Mouse (Mus musculus) B cell, adult 2 months (primary cell): ENCODE data around the gene Slc35f5.
A peak's percentile ranks its signal among the peaks of the same experiment; 100 is the strongest.

ENCODE experiments used
- DNase-seq, 2 experiments: peaks; one replicate each; pipeline ENCODE4 v3.0.0; 2022

Slc35f5 gene

DNA sequence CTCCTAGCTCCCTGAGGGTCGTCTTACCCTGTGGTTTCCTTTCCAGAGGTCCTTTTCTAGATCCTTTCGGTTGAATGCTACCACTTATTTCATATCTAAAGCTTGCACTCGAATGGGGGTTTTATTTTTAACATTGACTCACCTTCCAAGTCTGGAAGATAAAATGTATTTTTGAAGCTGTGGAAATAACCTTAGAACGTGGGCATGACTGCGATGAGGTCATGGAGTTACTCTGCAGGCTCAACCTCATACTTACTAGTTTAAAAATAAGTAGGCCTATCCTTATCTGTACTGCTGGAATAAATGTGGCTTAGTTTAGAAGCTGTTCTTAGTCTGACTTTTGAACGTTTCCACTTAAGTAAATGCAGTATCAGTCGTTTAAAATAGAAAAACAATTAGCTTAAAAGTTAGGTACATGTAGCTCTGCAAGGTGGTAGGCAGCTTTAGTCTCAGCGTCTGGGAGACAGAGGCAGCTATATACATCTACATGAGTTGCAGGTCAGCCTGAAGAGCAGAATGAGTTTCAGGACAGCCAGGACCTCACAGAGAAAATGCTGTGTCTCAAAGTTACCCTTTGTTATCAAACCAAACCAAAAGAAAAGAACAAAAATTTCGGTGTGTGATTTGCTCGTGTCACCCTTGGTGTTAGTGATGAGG, 15.2 kb downstream of the Slc35f5 start:
- no peak for DNase-seq

DNA sequence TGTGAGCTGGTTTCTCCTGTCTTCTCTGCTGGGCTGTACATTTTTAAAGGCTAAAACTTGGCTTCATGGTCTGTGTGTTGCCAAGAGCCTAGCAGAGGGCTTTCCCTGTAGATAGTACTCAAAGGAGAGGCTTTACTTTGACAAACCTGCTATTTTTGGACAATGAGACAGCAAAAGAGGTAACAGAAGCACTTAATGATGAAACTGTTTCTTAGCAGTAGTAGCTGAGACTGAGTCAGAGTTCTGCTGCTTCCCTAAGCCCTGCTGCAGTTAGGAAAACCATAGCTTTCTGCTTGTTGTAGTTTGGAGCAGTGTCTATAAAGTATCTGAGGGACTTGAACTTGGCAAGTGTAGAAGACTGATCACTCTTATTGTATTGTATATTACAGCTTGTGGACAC, 16.6 kb downstream of the Slc35f5 start:
- no peak for DNase-seq

DNA sequence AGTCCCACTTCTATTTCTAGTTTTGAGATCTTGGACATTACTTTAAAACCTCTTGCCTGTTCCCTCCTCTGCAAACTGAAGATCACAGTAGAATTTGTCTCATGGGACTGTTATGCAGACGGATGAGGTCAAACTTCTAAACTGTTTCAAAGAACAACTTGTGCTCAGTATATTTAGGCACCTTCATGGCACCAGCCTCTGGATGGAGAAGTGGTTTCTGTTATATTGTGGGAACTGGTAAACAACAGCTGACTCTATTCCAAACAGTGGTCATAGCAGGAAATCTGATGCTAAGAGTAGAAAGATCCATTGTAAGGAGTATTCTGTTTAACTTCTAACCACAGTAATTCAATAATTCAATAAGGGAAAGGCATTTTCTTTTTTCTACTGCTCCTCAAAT, 17.7 kb downstream of the Slc35f5 start:
- no peak for DNase-seq

DNA sequence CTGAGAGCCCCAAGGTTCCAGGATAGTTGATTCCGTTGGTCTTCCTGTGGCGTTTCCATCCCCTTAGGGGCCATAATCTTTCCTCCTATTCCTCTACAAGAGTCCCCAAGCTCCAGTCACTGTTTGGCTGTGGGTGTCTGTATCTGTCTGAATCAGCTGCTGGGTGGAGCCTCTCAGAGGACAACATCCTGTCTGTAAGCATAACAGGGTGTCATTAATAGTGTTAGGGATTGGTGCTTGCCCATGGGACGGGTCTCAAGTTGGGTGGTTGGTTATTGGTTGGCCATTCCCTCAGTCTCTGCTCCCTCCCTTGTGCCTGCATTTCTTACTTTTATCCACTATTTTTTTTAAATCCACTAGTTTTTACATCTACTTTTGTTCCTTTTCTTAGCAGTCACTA, 20.7 kb downstream of the Slc35f5 start:
- no peak for DNase-seq

DNA sequence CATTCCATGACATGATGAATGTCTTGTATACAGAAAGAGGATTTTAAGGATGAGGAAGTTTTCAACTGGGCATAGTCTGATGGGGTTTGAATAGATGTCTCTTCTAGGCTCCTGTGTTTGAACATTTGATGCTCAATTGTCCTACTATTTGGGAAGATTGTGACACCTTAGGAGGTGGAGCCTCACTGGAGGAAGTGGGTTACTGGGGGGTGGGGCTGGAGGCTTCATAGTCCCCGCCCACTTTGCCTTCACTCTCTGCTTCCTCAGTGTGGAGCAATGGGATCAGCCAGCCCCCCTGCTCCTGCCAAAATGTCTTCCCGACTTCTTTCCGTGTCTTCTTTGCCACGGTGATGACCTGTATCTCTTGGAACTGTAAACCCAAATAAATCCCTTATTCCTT, 43.2 kb downstream of the Slc35f5 start:
- DNase-seq: no peak

DNA sequence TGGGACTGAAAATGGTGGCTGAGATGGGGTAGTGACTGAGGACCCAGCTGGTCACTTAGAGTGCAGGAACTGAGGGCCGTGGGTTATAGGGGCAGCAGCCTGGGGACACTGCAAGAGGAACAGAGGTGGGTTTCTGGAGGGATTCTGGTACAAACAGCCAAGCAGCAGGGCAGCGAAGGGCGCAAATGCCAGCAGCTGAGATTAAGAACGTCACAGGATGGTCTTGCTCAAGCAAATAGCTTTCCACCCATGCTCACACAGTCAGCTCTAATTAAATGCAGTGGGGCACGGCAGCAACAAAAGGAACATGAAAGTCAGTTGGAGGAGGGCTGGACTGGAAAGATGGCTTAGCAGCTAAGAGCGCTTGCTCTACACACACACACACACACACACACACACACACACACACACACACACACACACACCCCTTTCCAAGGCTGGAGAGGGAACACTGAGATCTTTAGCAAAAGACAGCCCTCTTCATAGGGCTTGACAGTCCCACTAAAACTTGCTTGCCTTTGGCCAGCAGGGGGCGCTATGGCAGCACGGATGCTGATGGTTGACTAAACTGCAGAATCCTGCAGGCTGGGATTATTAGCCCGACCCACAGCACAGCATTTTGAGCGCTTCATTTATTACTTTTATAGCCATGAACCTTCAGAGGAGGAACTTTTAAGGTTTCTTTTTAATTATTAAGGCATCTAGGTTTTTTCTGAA, 46.9 kb downstream of the Slc35f5 start:
- DNase-seq: peak; percentile 83 to 84

DNA sequence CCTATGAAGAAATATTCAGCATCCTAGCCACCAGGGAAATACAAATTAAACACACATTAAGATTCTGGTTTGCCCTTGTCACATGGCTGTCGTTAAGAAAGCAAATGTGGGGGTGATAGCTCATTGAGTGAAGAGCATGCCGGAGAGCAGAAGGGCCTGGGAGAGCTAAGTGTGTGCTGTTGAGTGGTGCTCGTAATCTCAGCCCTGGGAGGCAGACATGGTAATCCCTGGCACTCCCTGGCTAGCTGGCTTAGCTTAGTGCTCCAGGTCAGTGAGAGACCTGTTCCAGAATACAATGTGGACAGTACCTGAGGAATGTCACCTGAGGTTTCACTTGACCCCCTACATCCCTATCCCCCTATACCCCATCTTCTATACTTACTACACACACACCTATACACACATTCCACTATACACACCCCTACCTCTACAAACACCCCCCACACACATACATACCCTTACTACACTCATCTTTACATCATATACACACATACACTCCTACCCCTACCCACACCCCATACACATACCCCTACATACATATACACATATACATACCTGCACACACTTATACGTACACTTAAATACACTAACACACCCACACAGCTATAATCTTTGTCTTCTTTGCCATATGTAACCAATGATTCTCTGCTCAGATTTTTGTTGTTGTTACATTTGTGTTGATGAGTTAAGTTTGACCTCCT, 64.1 kb downstream of the Slc35f5 start:
- DNase-seq: no peak

DNA sequence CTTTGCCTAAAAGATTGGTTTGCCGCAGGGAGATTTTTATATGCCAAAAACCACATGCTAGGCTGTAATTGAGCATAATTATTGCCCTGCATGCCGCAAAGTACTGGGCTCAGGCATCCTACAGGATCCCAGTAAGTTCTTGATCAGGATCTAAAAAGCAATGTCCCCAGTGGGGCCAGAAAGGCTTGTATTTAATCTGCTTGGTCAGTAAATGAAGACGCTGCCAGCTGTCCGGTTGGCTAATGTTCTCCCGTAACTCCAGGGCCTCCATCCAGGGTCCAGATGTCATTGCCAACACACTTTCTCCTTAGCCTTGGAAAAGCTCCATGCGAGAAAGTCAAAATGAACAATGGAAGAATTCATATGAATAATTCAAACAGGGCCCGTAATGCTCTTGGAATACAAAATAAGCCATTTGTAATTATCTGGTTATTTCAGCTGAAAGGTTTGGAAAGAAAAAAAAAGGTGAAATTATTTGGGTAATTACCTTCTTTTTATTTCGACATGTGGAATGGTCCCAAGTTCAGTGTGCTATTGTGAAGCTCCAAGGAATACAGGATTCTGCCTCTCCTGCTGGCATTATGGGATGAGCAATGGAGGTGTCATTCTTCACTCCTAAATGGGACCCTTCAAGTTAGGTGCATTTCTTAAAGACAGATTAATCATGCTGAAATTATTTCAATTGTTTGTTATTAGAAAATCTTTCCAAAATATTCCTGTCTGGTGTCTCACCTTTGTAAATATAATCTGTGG, 79.3 kb downstream of the Slc35f5 start:
- DNase-seq: no peak

DNA sequence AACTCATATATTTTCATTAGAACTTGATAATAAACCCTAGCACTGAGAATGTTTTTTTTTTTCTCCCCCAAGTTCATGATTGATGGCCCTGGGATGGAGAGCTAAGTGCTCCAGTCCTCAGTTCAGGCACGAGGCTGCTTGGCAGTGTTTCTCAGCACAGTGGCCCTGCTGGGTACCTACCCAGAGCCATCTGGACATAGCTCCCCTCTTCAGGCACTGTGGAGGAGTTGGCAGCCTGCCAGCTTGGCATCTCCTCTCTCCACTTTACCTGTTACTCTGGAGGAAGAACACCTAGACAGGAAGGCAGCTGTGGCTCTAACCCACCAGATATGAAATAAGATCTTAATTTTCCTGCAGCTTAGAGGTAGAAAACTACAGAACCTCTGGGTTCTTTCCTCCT, 83.2 kb downstream of the Slc35f5 start:
- no peak for DNase-seq
